Mouse (Mus musculus) kidney, embryonic 16.5 days (tissue): ENCODE data around the gene Arl15. TPM values are rescaled to one million over a fixed set of nuclear protein-coding genes. Genes with fewer than 3 reads are reported as not detected.
A peak's percentile ranks its signal among the peaks of the same experiment; 100 is the strongest.

Experiments used
- ATAC-seq: fragments of 200-750 bp; cut with Nextera tagmentation; 2 replicates; pipeline ENCODE4 v1.8.0; 2017; ENCODE audit warnings: moderate TSS enrichment; ENCODE audit not compliant: low FRiP score, low TSS enrichment
- H3K27ac ChIP-seq: fragments of 300-500 bp; sonication (generic); 2 replicates; pipeline ENCODE4 v1.5.1; 2014; ENCODE audit warnings: low read length
- H3K27me3 ChIP-seq: fragments of 300-500 bp; sonication (generic); 2 replicates; pipeline ENCODE4 v1.6.1; 2014; ENCODE audit warnings: low read length, control low read depth, mixed read lengths; ENCODE audit not compliant: insufficient read depth
- H3K36me3 ChIP-seq: fragments of 300-500 bp; sonication (generic); 2 replicates; pipeline ENCODE4 v1.6.1; 2014; ENCODE audit warnings: low read length, control low read depth, mixed read lengths; ENCODE audit not compliant: insufficient read depth
- H3K4me1 ChIP-seq: fragments of 300-500 bp; sonication (generic); 2 replicates; pipeline ENCODE4 v1.6.1; 2014; ENCODE audit warnings: low read length, control low read depth, mixed read lengths; ENCODE audit not compliant: insufficient read depth
- H3K4me2 ChIP-seq: fragments of 300-500 bp; sonication (generic); replicated peaks from 2 replicates; pipeline ENCODE4 v1.6.1; 2014; ENCODE audit warnings: low read depth, low read length
- H3K4me3 ChIP-seq: fragments of 300-500 bp; sonication (generic); 2 replicates; pipeline ENCODE4 v1.5.1; 2014; ENCODE audit warnings: mild to moderate bottlenecking, low read length
- H3K9ac ChIP-seq: fragments of 300-500 bp; sonication (generic); replicated peaks from 2 replicates; pipeline ENCODE4 v1.6.1; 2014; ENCODE audit warnings: low read length
- H3K9me3 ChIP-seq: fragments of 300-500 bp; sonication (generic); 2 replicates; pipeline ENCODE4 v1.6.1; 2016; ENCODE audit warnings: low read length, control low read depth
- WGBS: fragments of 180-500 bp; shearing (Covaris S2); extraction: QIAGEN DNeasy Blood & Tissue Kit; methylation state at CpG from one replicate; pipeline ENCODE4 v1.1.7; 2014; 5-methylcytosine and 5-hydroxymethylcytosine counted together
- polyA plus RNA-seq: library from polyadenylated mRNA; unstranded; fragments of >200 nt; fragmentation: Nextera tagmentation; extraction: Ambion mirVana; gene quantifications from 2 replicates; pipeline ENCODE4 v1.2.1, GENCODE M21; 2015

Arl15 gene
- polyA plus RNA-seq, 1 experiment from 2014 or later: 12.5 TPM

DNA sequence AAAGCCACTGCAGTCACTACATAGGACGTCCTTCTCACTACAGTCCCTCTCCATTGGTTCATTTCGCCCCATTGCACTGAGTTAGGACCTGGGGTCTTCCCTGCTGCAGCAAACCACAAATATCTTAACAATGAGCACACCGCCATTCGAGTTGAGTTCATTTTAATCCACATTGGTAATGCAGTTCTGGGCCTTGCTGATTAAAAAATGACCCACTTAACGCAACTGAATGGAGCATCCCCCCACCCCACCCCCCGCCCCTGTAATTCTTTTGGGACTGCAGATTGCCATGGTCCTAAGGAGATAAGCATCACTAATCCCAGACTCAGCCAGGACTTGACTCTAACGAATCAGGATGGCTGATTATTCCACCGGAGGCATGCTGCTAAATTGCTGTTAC is 280.2 kb downstream of the Arl15 start:
- Histone ChIP-seq H3K4me2 (no peak overlapping the region), H3K27ac (no peak overlapping the region), H3K9me3 (no peaks in the 10 kb centered on the region), H3K36me3 (no peaks in the 10 kb centered on the region), H3K4me1 (no peaks in the 10 kb centered on the region), H3K27me3 (no peaks in the 10 kb centered on the region), H3K9ac (no peak overlapping the region), H3K4me3 (no peak overlapping the region)
- no peak for ATAC-seq
- 57% methylated on average over 8 of the region's 8 CpGs for WGBS

DNA sequence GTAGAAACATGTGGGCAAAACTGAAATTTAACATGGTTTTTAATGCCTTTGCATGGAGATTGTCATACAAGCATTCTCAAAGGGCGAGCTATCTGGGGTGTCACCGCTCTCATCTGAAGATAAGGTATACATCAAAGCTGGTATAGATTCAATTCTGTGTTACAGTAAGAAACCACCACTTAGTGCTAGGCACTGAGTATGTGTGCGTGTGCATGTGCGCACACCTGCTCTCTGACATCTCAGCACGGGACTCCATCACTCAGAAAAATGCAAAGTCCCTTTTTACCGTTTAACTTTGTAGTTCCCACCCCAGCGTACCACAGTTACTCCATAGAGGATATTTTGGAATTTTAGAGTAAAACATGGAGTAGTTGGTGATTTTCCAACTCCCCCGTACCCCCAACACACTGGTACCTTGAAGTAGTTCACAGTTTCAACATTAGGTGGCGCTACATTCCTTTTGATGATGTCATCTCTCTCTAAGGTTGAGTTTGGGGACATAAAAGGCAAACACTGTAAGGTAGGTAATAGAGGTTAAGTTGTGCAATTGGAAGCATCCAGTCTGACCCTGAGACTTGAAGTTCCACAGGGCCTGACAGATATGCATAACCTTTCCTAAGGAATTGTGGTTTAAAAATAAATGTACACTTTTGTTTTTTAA is 281.5 kb downstream of the Arl15 start:
- no peak overlapping the region for H3K27ac ChIP-seq
- peak; percentile 59; the same call in 1 of the 2 replicates for ATAC-seq
- no peak overlapping the region for H3K9ac ChIP-seq
- H3K4me1 ChIP-seq: no peaks in the 10 kb centered on the region
- no peaks in the 10 kb centered on the region for H3K27me3 ChIP-seq
- H3K4me3 ChIP-seq: no peak overlapping the region
- 70% methylated on average over 9 of the region's 9 CpGs for WGBS
- H3K36me3 ChIP-seq: no peaks in the 10 kb centered on the region
- H3K4me2 ChIP-seq: no peak overlapping the region
- no peaks in the 10 kb centered on the region for H3K9me3 ChIP-seq

DNA sequence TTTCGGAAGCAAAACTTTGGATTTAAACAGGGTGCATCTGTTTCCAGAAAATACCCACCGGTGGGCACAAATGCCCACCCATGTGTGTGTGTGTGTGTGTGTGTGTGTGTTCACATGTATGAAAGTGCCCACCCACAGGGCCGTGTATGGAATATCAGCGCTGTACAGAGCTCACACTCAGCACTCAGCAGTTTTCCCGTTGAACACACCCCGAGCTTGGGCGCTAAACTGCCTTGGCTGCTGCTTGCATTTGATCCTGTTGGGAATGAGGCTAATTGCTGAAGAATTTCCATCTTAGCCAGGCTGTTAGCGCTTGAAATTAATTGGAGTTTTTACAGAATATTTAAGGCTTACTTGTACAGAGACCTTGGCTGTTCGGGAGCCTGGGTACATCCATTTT is 282.9 kb downstream of the Arl15 start:
- Histone ChIP-seq H3K9ac (no peak overlapping the region), H3K9me3 (no peaks in the 10 kb centered on the region), H3K4me2 (no peak overlapping the region), H3K27ac (no peak overlapping the region), H3K36me3 (no peaks in the 10 kb centered on the region), H3K4me3 (no peak overlapping the region), H3K27me3 (no peaks in the 10 kb centered on the region), H3K4me1 (no peaks in the 10 kb centered on the region)
- ATAC-seq: no peak
- 88% methylated on average over 9 of the region's 9 CpGs for WGBS

DNA sequence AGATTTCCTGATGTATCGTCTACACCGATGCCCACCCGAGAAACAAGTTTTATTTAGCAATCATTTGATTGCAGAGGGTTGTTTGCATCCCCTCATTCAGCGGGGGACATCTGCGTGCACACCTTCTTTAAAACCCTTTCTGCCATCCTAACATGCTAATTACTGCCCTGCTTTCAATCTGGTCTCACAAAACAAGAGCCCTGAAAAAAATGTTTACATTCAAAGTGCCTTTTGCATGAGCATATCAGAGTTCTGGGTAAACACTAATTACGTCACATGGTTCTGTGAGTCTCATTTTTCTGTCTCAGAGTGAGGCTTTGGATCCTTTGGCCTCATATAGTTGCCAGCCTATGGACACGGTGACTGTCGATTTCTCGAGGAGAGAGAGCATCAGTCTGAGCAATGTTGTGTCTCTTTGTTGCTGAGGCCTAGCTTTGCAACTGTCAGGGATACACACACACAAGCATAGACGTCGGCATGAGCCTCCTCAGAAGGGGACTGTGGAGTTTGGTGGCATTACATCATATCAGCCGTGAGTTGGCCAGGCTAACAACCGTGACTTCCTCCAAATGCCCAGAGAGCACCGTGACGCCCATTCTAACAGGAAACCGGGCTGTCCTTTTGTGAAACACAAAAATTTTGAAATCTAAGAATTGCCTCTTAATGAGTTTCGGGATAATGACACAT is 283.4 kb downstream of the Arl15 start:
- WGBS: 74% methylated on average over 17 of the region's 17 CpGs
- no peak for ATAC-seq
- H3K36me3 ChIP-seq: no peaks in the 10 kb centered on the region
- no peak overlapping the region for H3K4me3 ChIP-seq
- H3K9me3 ChIP-seq: no peaks in the 10 kb centered on the region
- no peaks in the 10 kb centered on the region for H3K4me1 ChIP-seq
- no peaks in the 10 kb centered on the region for H3K27me3 ChIP-seq
- no peak overlapping the region for H3K4me2 ChIP-seq
- H3K9ac ChIP-seq: no peak overlapping the region
- no peak overlapping the region for H3K27ac ChIP-seq

DNA sequence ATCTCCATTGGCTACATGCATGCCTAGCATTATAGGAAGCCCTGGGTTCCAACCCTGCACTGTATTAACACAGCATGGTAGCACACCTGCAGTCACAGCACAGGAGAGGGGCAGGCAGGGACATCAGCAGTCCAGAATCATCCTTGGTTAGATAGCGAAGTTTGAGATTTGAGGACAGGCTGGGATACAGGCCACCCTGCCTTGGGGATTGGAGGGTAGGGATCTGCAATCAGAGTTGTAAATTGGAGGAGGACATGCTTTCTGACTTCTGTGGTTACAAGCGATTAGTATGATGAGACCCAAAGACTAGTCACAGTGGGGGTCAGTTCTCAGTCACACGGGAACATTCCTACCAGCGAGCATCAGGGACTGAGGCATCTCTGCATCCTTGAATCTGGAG is 284.5 kb downstream of the Arl15 start:
- H3K36me3 ChIP-seq: no peaks in the 10 kb centered on the region
- no peak overlapping the region for H3K4me3 ChIP-seq
- H3K4me1 ChIP-seq: no peaks in the 10 kb centered on the region
- H3K27ac ChIP-seq: no peak overlapping the region
- H3K9me3 ChIP-seq: no peaks in the 10 kb centered on the region
- no peak overlapping the region for H3K9ac ChIP-seq
- no peak overlapping the region for H3K4me2 ChIP-seq
- H3K27me3 ChIP-seq: no peaks in the 10 kb centered on the region
- no peak for ATAC-seq
- WGBS: 85% methylated on average over 4 of the region's 4 CpGs

DNA sequence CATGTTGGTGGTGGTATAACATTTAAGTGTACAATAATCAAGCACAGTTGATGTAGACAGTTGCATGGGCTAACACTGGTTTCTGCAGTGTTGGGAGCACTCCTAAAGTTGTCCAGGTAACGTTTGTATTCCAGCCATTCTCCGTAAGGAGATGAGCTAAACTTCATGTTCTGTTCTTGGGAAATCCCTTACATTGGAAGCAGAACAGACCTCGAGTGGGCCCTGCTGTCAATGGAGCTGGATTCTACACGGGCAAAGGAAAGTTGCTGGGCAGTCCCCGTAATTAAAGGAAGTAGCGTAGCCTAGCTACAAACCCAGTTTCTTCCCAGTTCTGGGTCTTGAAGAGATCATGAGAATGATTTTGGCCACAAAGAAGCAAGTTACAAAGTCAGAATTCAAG is 285.4 kb downstream of the Arl15 start:
- H3K9me3 ChIP-seq: no peaks in the 10 kb centered on the region
- 89% methylated on average over 6 of the region's 6 CpGs for WGBS

DNA sequence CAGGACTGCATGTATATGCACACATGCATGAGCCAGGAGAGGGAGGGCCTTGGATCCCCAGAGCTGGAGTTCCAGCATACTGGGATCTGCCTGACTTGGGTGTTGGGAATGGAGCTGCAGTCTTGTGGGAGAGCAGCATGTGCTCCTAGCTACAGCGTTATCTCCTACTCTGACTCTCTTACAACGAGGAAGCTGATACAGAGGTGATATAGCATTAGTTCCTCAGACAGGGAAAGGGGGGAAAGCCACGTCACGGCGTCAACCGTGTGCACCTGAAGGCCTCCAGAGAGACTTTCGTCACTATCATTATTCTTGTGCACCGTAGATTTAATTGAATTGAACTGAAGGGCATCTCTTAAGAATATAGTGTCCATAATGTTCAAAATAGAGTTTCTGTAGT is 286.2 kb downstream of the Arl15 start:
- Histone ChIP-seq H3K9ac (no peak overlapping the region), H3K4me1 (no peaks in the 10 kb centered on the region), H3K4me3 (no peak overlapping the region), H3K4me2 (no peak overlapping the region), H3K9me3 (no peaks in the 10 kb centered on the region), H3K36me3 (no peaks in the 10 kb centered on the region), H3K27me3 (no peaks in the 10 kb centered on the region), H3K27ac (no peak overlapping the region)
- 91% methylated on average over 8 of the region's 8 CpGs for WGBS
- ATAC-seq: no peak

More for the DNA sequence above, 285.4 kb downstream of the Arl15 start:
- Histone ChIP-seq H3K4me3 (no peak overlapping the region), H3K4me1 (no peaks in the 10 kb centered on the region), H3K27me3 (no peaks in the 10 kb centered on the region), H3K36me3 (no peaks in the 10 kb centered on the region), H3K4me2 (no peak overlapping the region), H3K27ac (no peak overlapping the region), H3K9ac (no peak overlapping the region)
- no peak for ATAC-seq

DNA sequence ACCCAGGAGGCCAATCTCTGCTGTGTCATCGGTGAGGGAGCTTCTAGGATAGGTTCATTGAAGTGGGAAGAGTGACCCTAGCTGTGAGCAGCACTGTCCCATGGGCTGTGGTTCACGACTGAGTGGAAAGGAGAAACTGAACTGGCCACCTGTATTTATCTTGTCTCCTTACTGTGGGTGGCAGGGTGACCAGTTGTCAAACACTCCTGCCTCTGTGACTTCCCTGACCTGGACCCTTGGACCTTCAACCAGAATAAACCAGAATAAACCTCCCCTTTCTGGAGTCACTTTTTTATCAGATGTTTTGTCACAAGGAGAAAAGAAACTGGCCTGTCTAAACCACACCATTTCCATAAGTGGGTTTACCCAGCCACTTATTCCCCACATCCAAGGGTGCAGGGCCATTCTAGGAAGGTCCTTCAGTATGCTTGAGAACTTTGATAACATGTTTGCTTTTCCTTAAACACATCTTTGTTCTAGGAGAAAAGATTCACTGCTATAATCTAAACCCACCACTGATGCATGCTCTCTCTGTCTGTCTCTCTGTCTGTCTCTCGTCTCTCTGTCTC is 289.3 kb downstream of the Arl15 start:
- H3K27ac ChIP-seq: no peak overlapping the region
- no peak overlapping the region for H3K4me2 ChIP-seq
- H3K4me1 ChIP-seq: no peaks in the 10 kb centered on the region
- H3K9me3 ChIP-seq: no peaks in the 10 kb centered on the region
- no peaks in the 10 kb centered on the region for H3K27me3 ChIP-seq
- no peaks in the 10 kb centered on the region for H3K36me3 ChIP-seq
- no peak overlapping the region for H3K4me3 ChIP-seq
- no peak for ATAC-seq
- H3K9ac ChIP-seq: no peak overlapping the region
- 79% methylated on average over 3 of the region's 3 CpGs for WGBS

DNA sequence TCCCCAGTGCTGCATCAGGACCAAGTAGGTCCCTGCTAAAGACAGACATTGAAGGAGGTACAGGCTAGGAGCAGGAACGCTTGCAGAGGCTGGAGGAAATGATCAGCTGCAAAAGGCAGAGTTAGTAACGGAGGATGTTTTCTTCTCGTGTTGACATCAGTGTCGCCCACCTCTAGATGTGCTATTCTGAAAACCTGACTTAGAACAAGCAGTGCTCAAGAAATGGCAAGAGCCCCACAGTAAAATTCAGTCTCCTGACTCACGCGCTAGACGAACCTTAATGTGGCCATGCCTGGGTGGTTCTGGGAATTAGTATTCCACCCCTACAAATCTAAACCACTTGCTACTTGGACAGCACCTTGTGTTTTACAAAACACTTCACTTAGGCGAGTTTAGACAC is 291.1 kb downstream of the Arl15 start:
- Histone ChIP-seq H3K9ac (no peak overlapping the region), H3K27me3 (no peaks in the 10 kb centered on the region), H3K27ac (no peak overlapping the region), H3K9me3 (no peaks in the 10 kb centered on the region), H3K4me2 (no peak overlapping the region), H3K4me3 (no peak overlapping the region), H3K36me3 (no peaks in the 10 kb centered on the region; the same call in 1 of the 2 replicates), H3K4me1 (no peaks in the 10 kb centered on the region)
- no peak for ATAC-seq
- WGBS: 63% methylated on average over 8 of the region's 8 CpGs

DNA sequence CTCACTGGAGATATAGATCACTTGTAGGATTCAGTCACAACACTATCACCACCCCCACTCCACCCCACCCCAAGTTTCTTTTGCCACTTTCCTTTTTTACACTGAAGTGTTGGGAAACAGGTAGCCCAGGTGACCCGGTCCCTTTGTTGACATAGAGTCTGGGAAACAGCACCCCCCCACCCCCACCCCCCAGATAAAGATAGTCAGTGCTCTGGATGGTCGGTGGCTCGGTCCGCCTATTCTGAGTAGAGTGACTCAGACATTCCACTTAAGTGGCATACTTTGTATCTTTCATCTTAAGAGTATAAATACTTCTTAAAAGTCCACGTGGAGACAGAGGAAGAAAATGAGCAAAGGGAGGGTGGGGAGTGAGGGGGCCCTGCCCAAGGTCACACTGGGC is 292.0 kb downstream of the Arl15 start:
- Histone ChIP-seq H3K4me3 (no peak overlapping the region), H3K4me1 (no peaks in the 10 kb centered on the region), H3K27ac (no peak overlapping the region), H3K4me2 (no peak overlapping the region), H3K27me3 (no peaks in the 10 kb centered on the region), H3K9ac (no peak overlapping the region), H3K36me3 (no peaks in the 10 kb centered on the region; the same call in 1 of the 2 replicates), H3K9me3 (no peaks in the 10 kb centered on the region)
- 61% methylated on average over 5 of the region's 5 CpGs for WGBS
- peak; percentile 18; the same call in 1 of the 2 replicates for ATAC-seq
